Mouse (Mus musculus) kidney, postnatal 10 days (tissue): ENCODE measurements around the gene Gnas.

Experiments used
- DNase-seq: peaks from one replicate; pipeline ENCODE4 v3.0.0; 2021; ENCODE audit warnings: mixed read lengths

The Gnas gene

GRCm38 (mm10) chr2:174284011-174284410 is at the start of gene Gnas:
TSS of gene Gnas (plus strand) at chr2:174284320.
- DNase-seq, result peak; percentile 73

- no peak for DNase-seq
These were observed 41.7 kb upstream of the Gnas start for GRCm38 (mm10) chr2:174242431-174242830.

- DNase-seq, result no peak
These were observed 32.2 kb upstream of the Gnas start for GRCm38 (mm10) chr2:174251963-174252362.

- no peak for DNase-seq
These were observed 26.8 kb upstream of the Gnas start for GRCm38 (mm10) chr2:174257312-174257711.

- no peak for DNase-seq
These were observed 24.1 kb upstream of the Gnas start for GRCm38 (mm10) chr2:174260004-174260403.

- DNase-seq, result no peak
These were observed 23.0 kb upstream of the Gnas start for GRCm38 (mm10) chr2:174260908-174261800.

GRCm38 (mm10) chr2:174261801-174262200 is 22.3 kb upstream of the Gnas start:
- no peak for DNase-seq

GRCm38 (mm10) chr2:174263110-174263815 is 20.9 kb upstream of the Gnas start:
- DNase-seq, result no peak

- DNase-seq, result no peak
These were observed 19.9 kb upstream of the Gnas start for GRCm38 (mm10) chr2:174264248-174264647.

- no peak for DNase-seq
These were observed 13.7 kb upstream of the Gnas start for GRCm38 (mm10) chr2:174270416-174270815.

GRCm38 (mm10) chr2:174271459-174271858 is 12.7 kb upstream of the Gnas start:
- DNase-seq, result no peak

- DNase-seq, result no peak
These were observed 11.0 kb upstream of the Gnas start for GRCm38 (mm10) chr2:174273131-174273530.

GRCm38 (mm10) chr2:174273961-174274360 is 10.2 kb upstream of the Gnas start:
- DNase-seq, result no peak

GRCm38 (mm10) chr2:174279771-174280170 is 4.3 kb upstream of the Gnas start:
- DNase-seq, result no peak

- DNase-seq, result no peak
These were observed 779 bp upstream of the Gnas start for GRCm38 (mm10) chr2:174283341-174283740.

GRCm38 (mm10) chr2:174284807-174285457 is 812 bp downstream of the Gnas start:
- DNase-seq, result no peak

GRCm38 (mm10) chr2:174285921-174286470 is 1.9 kb downstream of the Gnas start:
- DNase-seq, result no peak

- no peak for DNase-seq
These were observed 3.8 kb downstream of the Gnas start for GRCm38 (mm10) chr2:174287921-174288320.

- no peak for DNase-seq
These were observed 4.7 kb downstream of the Gnas start for GRCm38 (mm10) chr2:174288673-174289430.

GRCm38 (mm10) chr2:174291029-174291661 is 7.0 kb downstream of the Gnas start:
- no peak for DNase-seq

- DNase-seq, result no peak
These were observed 7.5 kb downstream of the Gnas start for GRCm38 (mm10) chr2:174291662-174292030.

- no peak for DNase-seq
These were observed 10.3 kb downstream of the Gnas start for GRCm38 (mm10) chr2:174294457-174294856.
